Mouse (Mus musculus): Measurements from ENCODE around the gene Hapln2.
A peak's percentile ranks its signal among the peaks of the same experiment; 100 is the strongest.

The Hapln2 gene

DNA sequence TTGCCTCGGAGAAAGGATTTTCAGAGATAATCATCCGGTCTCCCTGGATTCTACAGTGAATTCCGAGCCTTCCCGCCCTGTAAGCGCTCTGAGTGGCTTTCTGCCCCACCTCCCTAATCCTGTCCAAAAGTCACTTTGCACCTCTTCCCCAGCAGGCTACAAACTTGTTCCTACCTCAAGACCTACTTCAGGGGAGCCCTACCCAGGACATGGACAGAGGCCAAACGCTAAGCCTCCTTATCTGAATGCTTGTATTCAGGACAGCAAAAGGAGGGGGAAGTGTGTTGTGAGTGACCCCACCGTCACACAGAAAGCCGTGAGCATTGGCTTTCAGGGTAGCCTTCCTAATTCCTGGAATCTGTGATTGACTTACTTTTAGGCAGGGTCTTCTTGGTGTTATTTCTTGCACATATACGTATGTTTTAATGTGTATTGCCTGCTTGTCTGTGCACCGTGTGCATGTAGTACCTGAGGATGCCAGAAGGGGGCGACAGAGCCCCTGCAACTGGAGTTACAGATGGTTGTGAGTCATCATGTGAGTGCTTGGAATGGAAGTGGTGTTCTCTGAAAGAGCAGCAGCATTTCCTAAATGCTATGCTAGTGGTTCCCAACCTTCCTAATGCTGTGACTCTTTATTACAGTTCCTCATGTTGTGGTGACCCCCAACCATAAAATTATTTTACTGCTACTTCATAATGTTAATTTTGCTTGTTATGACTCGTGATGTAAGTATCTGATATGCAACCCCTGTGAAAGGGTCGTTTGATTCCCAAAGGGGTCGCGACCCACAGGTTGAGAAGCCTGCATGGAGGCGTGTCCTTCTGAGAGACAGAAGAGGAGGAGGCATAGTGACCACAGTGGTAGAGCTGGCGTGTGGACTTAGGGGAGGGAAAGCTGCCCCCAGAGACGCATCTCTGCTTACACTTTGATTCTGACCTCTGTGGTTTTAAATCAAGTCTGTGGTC lies 21.3 kb downstream of the Hapln2 start:
- no peak for DNase-seq (ENCODE audit: low read depth, low spot score)

DNA sequence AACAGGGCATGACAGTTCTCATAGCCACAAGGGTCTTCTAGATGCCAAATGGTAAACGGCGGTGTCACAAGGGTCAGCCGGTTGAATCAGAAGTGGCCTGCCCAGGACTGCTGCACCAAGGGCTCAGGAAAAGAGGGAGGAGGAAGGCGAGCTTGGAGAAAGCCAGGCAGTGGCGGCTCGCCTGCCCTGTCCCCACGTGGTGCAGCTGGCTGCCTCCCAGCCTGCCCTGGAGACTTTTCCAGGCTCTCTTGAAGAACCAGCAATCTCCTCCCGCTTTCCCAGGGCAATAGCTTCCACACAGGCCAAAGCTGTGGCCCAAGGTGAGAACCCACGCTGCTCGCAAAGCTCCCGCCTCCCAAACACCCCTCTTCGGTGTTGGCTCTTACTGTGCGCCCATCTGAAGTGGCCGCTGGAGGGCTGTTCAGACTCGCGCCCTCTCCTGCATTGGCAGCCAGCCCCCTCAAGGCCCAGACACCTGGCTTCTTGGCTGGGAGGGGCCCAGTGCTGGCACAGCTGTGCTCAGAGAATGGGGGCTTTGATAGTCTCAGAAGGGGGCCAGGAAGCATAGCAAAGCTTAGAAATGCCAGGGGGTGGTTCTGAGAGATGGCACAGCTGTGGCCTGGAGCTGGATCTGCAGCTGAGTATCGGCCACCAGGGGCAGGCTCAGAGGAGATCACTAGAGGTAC lies 24.9 kb downstream of the Hapln2 start:
- no peak for DNase-seq (ENCODE audit: low read depth, low spot score)

DNA sequence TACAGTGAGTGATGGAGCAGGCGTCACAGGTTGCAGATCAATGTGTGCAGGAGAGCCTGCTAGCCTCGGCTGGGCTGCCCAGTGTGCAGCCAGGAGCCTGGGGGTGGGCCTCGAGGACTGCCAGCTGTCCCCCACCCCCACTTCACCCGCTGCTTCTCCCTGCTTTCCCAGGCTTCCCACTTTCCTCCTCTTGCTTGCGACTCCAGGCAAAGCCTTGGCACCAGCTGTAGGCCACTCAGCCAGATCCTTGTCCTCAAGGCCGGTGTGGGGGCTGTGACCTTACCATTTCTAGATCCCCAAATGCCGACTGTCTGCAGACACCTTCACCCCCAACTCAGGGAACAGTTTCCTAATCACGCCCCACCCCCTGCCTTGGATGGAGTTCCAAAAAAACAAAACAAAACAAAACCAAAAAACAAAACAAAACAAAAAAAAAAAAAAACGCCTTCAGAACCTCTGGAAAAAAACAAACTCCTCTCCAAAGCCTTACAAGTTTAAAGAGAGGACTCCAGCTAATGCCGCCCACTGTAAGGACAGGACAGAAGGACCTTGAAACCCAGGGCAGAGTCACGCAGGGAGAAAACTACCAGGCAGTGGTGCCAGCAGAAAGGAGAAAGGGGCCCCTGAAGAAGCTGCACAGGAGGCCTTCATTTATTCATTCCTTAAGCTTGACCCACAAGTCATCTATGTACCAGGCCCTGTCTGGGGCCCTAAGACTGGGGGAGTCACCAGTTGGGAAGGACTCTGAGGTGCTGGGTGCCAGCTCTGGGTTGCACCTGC lies 26.4 kb downstream of the Hapln2 start:
- DNase-seq (ENCODE audit: low read depth, low spot score) = no peak

DNA sequence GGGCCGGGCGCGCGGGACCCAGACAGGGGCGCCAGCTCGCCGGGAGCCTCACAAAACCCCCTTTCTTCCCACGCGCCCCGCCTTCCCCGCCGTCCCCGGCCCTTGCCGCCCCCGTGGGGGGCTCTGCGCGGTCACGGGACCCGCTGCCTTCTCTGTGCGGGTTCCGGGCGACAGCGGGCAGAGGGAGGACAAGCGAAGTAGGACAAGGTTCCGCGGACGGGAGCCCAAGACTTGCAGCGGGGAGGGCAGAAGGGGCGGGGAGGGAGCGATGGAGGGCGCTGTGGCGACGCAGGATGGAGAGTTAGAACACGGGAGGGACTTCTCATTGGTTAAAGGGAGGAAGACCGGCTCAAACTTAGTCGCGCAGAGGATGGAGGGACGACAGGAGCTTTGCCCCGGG lies 27.2 kb downstream of the Hapln2 start, which contains the start of gene Bcan:
Bcan (minus strand) TSS at position 50 of the 400 bp plus-strand sequence.
- no peak for DNase-seq (ENCODE audit: low read depth, low spot score)

DNA sequence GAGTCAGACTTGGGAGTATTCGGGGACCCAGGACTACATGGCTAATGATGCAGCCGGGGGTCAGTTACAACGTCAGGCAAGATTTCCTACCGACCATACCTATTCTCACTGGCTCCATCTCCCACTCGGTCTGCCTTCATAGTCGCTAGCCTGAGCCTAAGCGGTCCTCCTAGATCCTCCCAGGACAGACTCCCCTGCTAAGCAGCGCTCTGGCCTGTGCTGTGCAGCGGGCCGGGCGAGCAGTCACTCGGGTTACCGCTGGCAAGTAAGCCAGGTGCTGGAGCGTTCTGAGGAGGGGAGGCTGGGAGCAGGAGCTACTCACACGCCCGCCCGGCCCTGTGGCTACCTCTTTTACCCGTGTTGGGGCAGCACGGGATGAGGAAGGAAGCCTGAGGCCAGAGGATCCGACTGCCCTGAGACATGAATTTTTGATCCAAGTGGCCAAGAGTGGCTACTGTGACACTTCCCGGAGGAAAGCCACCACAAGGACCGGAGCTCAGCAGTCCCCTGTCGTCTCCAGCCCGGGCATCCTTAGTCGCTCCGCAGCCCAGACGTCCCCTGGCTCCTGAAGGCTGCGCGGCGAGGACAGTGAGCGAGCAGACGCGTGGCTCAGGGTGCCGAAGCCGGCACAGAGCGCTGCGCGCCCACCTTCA lies 28.0 kb downstream of the Hapln2 start:
- DNase-seq (ENCODE audit: low read depth, low spot score) = no peak

DNA sequence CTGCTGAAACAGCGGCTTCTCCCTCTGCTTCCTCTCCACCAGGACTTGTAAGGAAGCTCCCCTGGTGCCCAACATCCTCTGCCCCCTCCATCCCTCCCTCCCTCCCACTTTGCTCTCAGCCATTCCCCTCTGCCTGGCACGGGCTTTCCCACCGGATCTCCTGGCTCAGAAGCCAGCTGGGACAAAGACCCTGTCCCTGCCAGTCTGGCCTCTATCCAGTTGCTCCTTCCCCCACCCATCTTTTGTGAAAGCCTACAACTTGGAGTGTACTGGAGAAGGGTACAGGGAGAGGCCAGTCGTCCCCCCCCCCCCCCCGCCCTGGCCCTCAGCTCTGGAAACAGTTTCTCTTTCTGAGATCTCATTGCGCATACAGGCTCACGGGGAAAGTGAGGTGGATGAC lies 28.6 kb downstream of the Hapln2 start:
- no peak for DNase-seq (ENCODE audit: low read depth, low spot score)

DNA sequence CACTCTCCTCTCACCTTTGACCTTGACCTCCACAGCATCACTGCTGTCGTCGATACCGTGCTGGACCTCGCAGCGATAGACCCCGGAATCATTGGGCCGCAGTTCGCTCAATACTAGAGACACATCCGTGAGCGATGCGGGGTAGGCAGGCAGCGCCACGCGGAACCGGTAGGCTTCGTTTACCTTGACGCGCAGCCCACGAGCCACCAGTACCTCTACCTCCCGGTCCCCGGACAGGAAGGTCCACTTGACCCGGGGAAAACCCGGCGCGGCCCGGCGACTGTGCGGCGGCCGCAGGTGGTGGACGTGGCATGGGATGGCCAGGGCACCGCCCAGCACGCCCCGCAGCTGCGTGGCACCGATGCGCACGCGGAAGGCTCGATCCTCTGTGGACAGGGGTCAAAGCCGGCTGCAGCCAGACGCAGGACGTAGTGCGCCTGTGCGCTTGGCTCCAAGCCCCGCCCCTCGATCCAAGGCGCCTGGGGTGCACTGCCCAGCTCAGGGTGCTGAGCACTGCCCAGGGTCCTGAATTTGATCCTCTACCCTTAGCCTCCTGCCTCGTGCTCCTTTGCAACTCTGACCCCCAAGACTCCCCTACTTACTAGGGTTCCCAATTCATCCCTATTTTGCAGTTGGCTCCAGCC lies 30.3 kb downstream of the Hapln2 start:
- DNase-seq (ENCODE audit: low read depth, low spot score) = no peak

DNA sequence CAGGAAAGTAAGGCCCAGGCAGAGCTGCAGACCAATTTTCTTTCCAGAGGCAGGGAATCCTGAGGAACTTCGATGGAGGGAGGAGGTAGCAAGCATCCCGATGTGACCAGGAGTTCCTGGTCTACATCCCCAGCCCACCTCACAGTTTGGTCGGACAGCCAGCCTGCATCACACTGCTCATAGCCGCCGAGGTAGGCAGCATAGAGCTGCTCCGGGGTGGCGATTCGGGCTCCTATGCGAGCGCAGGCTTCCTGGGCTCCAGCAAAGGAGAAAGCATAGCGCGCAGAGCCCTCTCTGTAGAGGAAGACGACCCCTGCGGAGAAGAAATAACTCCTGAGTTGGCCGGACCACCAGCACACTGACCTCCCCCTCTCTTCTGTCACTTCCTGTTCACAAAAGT lies 31.0 kb downstream of the Hapln2 start:
- DNase-seq (ENCODE audit: low read depth, low spot score) = no peak

DNA sequence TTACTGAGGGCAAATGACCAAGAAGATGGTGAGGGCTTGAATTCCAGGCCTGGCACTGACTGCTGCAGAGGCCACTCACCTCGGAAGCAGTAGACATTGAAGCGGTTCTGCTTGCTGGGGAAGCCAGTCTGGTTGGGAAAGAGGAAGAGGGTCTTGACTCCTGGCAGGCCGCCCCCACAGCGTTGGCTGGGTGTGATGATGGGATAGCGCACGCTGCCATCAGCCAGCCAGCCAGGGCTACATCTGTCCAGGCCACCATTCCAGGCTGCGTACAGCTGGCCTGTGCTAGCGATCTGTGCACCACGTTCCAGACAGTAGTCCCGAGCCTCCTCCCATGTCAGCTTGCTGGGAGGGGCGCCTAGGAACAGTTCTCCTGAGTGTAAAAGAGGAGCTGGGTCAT lies 32.1 kb downstream of the Hapln2 start:
- DNase-seq (ENCODE audit: low read depth, low spot score) = no peak

DNA sequence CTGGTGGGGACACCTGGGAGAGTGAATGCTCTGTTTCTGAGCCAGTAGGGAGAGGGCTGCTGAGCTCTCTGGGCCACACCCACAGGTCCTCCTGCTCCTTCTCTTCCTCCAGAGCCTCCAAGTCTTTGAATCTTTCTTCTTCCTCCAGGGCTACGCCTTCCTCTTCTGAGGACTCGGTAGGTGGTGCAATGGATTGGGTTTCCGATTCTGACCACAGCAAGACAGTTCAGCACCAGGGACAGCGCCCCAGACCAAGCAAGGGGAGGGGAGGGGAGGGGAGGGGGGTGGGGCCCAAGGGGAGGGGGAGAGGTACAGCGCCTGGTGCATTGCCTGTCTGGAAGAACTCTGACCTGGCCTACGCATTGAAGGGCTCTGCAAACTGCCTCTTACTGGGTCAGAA lies 33.9 kb downstream of the Hapln2 start:
- DNase-seq (ENCODE audit: low read depth, low spot score) = no peak

DNA sequence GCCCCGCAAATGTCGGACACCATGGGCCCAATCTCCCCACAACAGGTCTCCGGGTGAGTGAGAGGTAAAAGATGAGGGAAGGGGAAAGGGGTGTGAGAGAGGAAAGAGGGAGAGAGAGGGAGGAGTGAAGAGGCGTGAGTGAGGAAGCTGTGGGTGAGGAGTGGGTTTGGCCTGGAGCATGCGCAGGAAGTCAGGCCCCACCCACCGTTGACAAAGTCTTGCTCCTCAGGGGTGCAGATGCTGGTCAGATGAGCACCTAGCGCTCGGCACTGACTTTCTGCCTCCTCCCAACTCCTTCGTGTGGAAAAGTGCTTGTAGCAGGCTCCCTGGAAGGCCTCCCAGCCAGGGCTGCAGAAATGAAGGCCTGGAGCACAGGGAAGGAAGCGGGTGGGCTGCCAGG lies 37.4 kb downstream of the Hapln2 start:
- DNase-seq (ENCODE audit: low read depth, low spot score) = no peak

DNA sequence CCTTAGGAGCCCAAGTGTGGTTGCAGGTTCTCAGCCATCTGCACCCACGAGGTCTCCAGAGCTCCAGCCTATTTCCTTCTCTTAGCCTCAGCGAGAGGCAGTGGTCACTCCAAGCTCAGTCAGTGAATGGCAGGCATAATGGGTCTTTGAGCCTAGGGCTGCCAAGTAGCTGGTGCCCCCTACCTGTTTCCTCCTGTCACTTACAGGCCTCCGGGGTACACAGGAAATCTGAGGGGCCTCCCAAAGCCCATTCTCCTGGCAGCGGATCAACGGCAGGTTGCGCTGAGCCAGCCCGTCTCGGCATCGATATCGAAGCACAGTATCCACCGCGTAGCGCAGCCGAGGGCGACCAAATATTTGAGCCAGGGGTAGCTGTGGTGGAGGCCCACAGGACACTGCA lies 39.3 kb downstream of the Hapln2 start:
- DNase-seq (ENCODE audit: low read depth, low spot score) = no peak

DNA sequence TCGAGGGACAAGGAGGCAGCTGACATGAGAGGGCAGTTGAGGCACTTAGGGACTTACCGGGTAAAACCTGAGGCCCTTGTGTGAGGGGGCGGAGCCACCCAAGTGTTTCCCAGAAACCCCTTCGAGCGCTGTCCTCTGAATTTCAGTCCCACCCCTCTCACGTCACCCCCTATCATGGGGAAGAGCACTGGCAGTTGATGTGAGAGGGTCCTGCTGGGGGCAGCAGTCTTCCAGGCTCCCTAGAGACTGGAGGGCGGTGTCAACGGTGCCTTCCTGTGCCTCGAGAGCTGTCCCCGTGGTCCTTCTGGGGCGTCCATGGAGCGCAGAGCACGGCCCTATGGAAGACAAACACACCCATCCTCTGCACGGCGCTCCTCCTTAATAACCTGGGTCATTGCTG lies 39.8 kb downstream of the Hapln2 start:
- DNase-seq (ENCODE audit: low read depth, low spot score) = no peak

DNA sequence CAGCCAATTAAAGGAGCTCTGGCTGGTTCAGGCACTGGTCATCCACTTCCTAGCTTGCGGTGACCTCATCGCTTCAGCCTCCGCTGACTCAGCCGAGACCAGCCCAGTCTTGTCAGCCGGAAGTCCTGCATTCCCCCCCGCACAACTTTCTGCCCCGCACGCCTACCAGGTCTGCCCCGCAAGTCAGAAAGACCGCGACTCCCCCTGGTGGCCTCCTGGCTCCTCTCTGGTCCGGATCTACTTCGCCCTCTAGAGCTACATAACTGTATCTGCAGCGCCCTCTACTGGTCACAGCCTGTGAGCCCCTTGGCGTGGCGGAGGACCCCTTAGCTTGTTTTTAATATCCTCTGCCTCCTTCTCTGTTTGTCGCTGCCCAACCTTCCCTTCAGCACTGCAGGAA lies 40.5 kb downstream of the Hapln2 start:
- peak; percentile 71 for DNase-seq (ENCODE audit: low read depth, low spot score)

DNA sequence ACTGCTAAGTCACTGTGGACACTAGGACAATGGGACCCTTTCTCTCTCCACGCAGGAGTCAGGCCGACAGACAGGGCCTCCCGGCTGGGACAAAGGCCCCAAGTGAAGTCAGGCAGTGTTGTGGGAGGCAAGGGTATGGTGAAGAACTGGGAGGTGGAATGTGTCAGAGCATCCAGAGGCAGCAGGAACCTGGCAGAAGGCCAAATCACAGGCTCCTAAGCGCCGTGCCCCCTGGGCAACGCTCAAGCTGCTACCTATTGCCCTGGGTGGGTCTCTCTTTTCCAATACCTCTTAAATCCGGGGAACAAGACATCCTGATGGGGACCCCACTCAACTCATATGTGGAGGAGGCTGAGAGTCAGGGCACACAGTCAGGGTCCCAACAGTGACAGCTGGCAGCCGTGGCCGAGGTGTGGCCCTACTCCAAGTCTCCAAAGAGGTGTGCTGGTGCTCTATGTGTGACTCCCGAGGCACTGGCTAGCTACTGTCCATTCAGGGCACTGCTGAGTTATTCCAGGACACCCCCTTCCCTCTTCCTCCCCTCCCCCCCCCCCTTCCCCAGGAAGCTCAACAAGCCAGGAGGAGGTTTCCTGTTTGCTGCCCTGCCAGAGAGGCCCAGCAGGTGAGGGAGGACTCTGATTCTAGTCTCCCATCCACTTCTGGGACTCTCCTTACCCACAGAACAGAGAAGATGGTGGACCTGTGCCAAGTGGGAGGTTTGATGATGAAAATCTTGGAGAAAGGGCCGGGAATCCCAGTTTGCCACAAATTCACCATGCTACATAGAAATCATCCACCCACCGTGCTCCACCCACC lies 41.7 kb downstream of the Hapln2 start:
- DNase-seq (ENCODE audit: low read depth, low spot score) = no peak

DNA sequence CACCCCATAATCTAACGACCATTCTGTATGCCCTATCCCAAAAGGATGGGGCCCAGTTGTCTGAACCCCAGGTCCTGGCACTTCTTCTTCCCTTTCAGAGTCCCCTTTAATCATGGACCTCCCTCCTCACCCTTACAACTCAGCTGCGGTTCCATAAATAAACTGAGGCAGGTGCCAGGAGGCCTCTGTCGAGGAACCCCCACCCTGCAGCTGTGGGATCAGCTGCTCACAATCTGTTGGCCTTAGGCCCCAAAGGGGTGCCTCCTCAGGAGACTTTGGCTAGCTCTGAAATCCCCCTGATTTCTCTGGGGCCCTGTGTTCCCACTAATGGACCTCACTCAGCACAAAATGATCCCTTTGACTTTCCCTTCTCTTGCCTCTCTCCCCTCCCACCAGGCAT lies 43.3 kb downstream of the Hapln2 start:
- DNase-seq (ENCODE audit: low read depth, low spot score) = no peak

DNA sequence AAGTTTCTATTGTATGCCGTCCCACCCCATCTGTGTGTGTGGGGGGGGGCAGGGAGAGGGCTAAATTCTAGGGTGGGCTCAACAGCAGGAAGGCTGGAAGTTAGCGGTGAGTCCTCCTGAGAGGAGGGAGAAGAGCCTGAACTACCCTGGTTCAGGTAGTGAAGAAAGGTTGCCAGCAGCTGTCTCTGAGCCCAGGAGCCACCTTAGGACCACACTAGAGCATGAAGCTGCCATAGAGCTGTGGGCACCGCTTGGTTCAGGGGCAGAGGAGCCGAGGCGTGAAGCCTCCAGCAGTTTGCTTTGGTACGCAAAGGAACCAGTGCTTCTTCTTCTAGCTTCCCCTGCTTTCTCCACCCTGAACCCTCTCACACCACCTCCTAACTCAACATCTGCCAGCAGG lies 43.8 kb downstream of the Hapln2 start:
- no peak for DNase-seq (ENCODE audit: low read depth, low spot score)

DNA sequence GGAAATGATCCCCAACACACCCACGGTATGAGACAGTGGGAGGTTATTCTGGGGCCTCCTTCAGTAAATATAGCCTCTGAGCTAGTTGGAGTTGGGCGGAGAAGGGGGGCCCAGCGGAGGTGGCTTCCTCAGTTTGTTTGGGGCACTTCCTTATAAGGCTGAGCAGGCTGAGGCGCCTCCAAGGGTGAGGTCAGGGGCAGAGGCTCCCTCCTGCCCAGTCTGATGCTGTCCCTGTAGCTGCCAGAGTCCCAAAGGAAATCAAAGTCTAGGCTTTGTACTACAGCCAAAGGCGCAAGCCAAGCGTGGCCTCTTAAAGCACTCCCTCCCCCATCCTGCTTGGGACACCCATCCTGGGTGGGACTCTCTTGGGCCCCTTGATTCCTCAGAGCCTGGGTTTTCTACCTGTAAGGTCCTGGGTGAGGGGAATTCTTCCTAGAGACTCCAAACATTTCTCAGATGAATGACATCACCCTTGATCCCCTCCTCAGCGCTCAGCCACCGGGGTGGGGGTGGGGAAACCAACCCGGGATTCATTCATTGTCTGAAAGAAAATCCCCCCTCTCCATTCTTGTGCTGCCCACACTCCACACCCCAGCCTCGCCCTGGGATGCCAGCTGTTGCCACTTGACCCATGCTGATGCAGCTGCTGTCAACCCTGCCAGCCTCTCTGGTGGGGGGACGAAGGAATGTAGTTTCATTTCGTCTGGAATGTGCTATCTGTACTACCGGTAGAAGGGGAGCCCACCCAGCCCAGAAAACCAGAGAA lies 44.4 kb downstream of the Hapln2 start:
- DNase-seq (ENCODE audit: low read depth, low spot score) = no peak

Data from retina, adult 2 months (tissue).